Mouse (Mus musculus): ENCODE data around the gene Cdc42ep1. TPM values are rescaled to one million over a fixed set of nuclear protein-coding genes. Genes with fewer than 3 reads are reported as not detected.
"Not testable (repeated sequence)": the region's sequence is repeated elsewhere in the genome, so short reads cannot be mapped to it uniquely, and the experiment has no call there.

Gene Cdc42ep1
- total RNA-seq, 2 experiments from 2014 or later: 6.5 to 11.0 TPM

GRCm38 (mm10) chr15:78844791-78845190 lies 2.4 kb downstream of the Cdc42ep1 start:
- no peak for DNase-seq (ENCODE audit: low spot score in 2 of 2)
- intact Hi-C loops (cut with DNase I): loop anchor here (5.0 kb wide), 1 partner anchor 217 kb away; no protein-coding TSS in a partner anchor

- intact Hi-C loops (cut with DNase I): loop anchor here (5.0 kb wide), 1 partner anchor 218 kb away; no protein-coding TSS in a partner anchor
- no peak for DNase-seq (ENCODE audit: low spot score in 2 of 2)
Measured at GRCm38 (mm10) chr15:78845321-78845720, 2.9 kb downstream of the Cdc42ep1 start.

GRCm38 (mm10) chr15:78845867-78846266 lies 3.4 kb downstream of the Cdc42ep1 start:
- intact Hi-C loops (cut with DNase I): loop anchor here (5.0 kb wide), 1 partner anchor 219 kb away; no protein-coding TSS in a partner anchor
- no peak for DNase-seq (ENCODE audit: low spot score in 2 of 2)

- intact Hi-C loops (cut with DNase I): loop anchor here (5.0 kb wide), 1 partner anchor 219 kb away; no protein-coding TSS in a partner anchor
- DNase-seq (ENCODE audit: low spot score in 2 of 2): no peak
Measured at GRCm38 (mm10) chr15:78846352-78846751, 3.9 kb downstream of the Cdc42ep1 start.

- DNase-seq (ENCODE audit: low spot score in 2 of 2): not testable (repeated sequence)
- intact Hi-C loops (cut with DNase I): loop anchor here (5.0 kb wide), 1 partner anchor 220 kb away; no protein-coding TSS in a partner anchor
Measured at GRCm38 (mm10) chr15:78846805-78847204, 4.4 kb downstream of the Cdc42ep1 start.

- peak; percentile 59 to 84 for DNase-seq (ENCODE audit: low spot score in 2 of 2)
- intact Hi-C loops (cut with DNase I): loop anchor here (1.0 to 5.0 kb wide), 2 partner anchors 22 to 221 kb away; no protein-coding TSS in a partner anchor
Measured at GRCm38 (mm10) chr15:78848467-78848866, 6.0 kb downstream of the Cdc42ep1 start.

- DNase-seq (ENCODE audit: low spot score in 2 of 2): no peak
- intact Hi-C loops (cut with DNase I): loop anchor here (5.0 kb wide), 1 partner anchor 222 kb away; no protein-coding TSS in a partner anchor
Measured at GRCm38 (mm10) chr15:78849485-78849884, 7.1 kb downstream of the Cdc42ep1 start.

GRCm38 (mm10) chr15:78850059-78850824 lies 7.8 kb downstream of the Cdc42ep1 start:
- intact Hi-C loops (cut with DNase I): no loop called here
- no peak for DNase-seq (ENCODE audit: low spot score in 2 of 2)

GRCm38 (mm10) chr15:78850944-78851343 lies 8.5 kb downstream of the Cdc42ep1 start:
- DNase-seq (ENCODE audit: low spot score in 2 of 2): no peak
- intact Hi-C loops (cut with DNase I): no loop called here

- intact Hi-C loops (cut with DNase I): no loop called here
Measured at GRCm38 (mm10) chr15:78851505-78852153, 9.2 kb downstream of the Cdc42ep1 start.

GRCm38 (mm10) chr15:78855303-78855965 lies 13.0 kb downstream of the Cdc42ep1 start, which contains the start of gene Lgals2:
TSS of gene Lgals2 (minus strand) at chr15:78855529.
- intact Hi-C loops (cut with DNase I): no loop called here

More at GRCm38 (mm10) chr15:78851505-78852153, 9.2 kb downstream of the Cdc42ep1 start:
- peak; percentile 94 to 95 for DNase-seq (ENCODE audit: low spot score in 2 of 2)

GRCm38 (mm10) chr15:78857009-78857408 lies 14.6 kb downstream of the Cdc42ep1 start:
- intact Hi-C loops (cut with DNase I): no loop called here
- peak; percentile 33 to 43 for DNase-seq (ENCODE audit: low spot score in 2 of 2)

More at GRCm38 (mm10) chr15:78855303-78855965, 13.0 kb downstream of the Cdc42ep1 start, which contains the start of gene Lgals2:
- DNase-seq (ENCODE audit: low spot score in 2 of 2): no peak

- no peak for DNase-seq (ENCODE audit: low spot score in 2 of 2)
Measured at GRCm38 (mm10) chr15:78859311-78859710, 16.9 kb downstream of the Cdc42ep1 start.

GRCm38 (mm10) chr15:78859714-78860113 lies 17.3 kb downstream of the Cdc42ep1 start:
- DNase-seq (ENCODE audit: low spot score in 2 of 2): no peak
- intact Hi-C loops (cut with DNase I): no loop called here

More at GRCm38 (mm10) chr15:78859311-78859710, 16.9 kb downstream of the Cdc42ep1 start:
- intact Hi-C loops (cut with DNase I): no loop called here

GRCm38 (mm10) chr15:78862280-78862679 lies 19.9 kb downstream of the Cdc42ep1 start:
- intact Hi-C loops (cut with DNase I): no loop called here
- DNase-seq (ENCODE audit: low spot score in 2 of 2): no peak

GRCm38 (mm10) chr15:78863154-78863553 lies 20.7 kb downstream of the Cdc42ep1 start:
- DNase-seq (ENCODE audit: low spot score in 2 of 2): no peak
- intact Hi-C loops (cut with DNase I): no loop called here

- DNase-seq (ENCODE audit: low spot score in 2 of 2): no peak
- intact Hi-C loops (cut with DNase I): no loop called here
Measured at GRCm38 (mm10) chr15:78863852-78864253, 21.4 kb downstream of the Cdc42ep1 start.

- intact Hi-C loops (cut with DNase I): no loop called here
- DNase-seq (ENCODE audit: low spot score in 2 of 2): peak in 1 of 2 experiments; percentile 44
Measured at GRCm38 (mm10) chr15:78868398-78868797, 26.0 kb downstream of the Cdc42ep1 start.

GRCm38 (mm10) chr15:78868826-78869233 lies 26.4 kb downstream of the Cdc42ep1 start:
- DNase-seq (ENCODE audit: low spot score in 2 of 2): no peak
- intact Hi-C loops (cut with DNase I): no loop called here
